Mouse (Mus musculus) midbrain, postnatal 0 days (tissue): ENCODE results near the gene Fpgs. TPM values are rescaled to one million over a fixed set of nuclear protein-coding genes. Genes with fewer than 3 reads are reported as not detected.

Experiments used
- ATAC-seq: fragments of 200-750 bp; cut with Nextera tagmentation; 2 replicates; pipeline ENCODE4 v1.8.0; 2017; ENCODE audit warnings: moderate number of reproducible peaks, mild to moderate bottlenecking, moderate TSS enrichment, moderate library complexity; ENCODE audit not compliant: low FRiP score
- DNase-seq: peaks from one replicate; pipeline ENCODE4 v3.0.0-alpha.2; 2015; ENCODE audit warnings: low spot score
- H3K27ac ChIP-seq: fragments of 300-500 bp; sonication (generic); 2 replicates; pipeline ENCODE4 v1.5.1; 2014; ENCODE audit warnings: low read depth, mild to moderate bottlenecking, low read length, mixed read lengths
- H3K27me3 ChIP-seq: fragments of 300-500 bp; sonication (generic); 2 replicates; pipeline ENCODE4 v1.6.1; 2014; ENCODE audit warnings: low read length, control low read depth, mixed read lengths; ENCODE audit not compliant: insufficient read depth
- H3K36me3 ChIP-seq: fragments of 300-500 bp; sonication (generic); 2 replicates; pipeline ENCODE4 v1.6.1; 2014; ENCODE audit warnings: low read length, control low read depth, mixed read lengths; ENCODE audit not compliant: insufficient read depth
- H3K4me1 ChIP-seq: fragments of 300-500 bp; sonication (generic); 2 replicates; pipeline ENCODE4 v1.6.1; 2014; ENCODE audit warnings: mild to moderate bottlenecking, control low read depth, antibody characterized with exemption, low read length, mixed read lengths; ENCODE audit not compliant: insufficient read depth
- H3K4me2 ChIP-seq: fragments of 300-500 bp; sonication (generic); 2 replicates; pipeline ENCODE4 v1.6.1; 2014; ENCODE audit warnings: low read depth, mild to moderate bottlenecking, low read length, mixed read lengths; ENCODE audit not compliant: poor library complexity, severe bottlenecking
- H3K4me3 ChIP-seq: fragments of 300-500 bp; sonication (generic); 2 replicates; pipeline ENCODE4 v1.5.1; 2014; ENCODE audit warnings: low read depth, mild to moderate bottlenecking, low read length, moderate library complexity
- H3K9ac ChIP-seq: fragments of 300-500 bp; sonication (generic); replicated peaks from 2 replicates; pipeline ENCODE4 v1.6.1; 2014; ENCODE audit warnings: mild to moderate bottlenecking, low read length, moderate library complexity, mixed read lengths; ENCODE audit not compliant: poor library complexity, severe bottlenecking
- H3K9me3 ChIP-seq: fragments of 300-500 bp; sonication (generic); 2 replicates; pipeline ENCODE4 v1.6.1; 2016; ENCODE audit warnings: low read length, control low read depth
- CTCF ChIP-seq: IDR thresholded peaks from 2 replicates; pipeline ENCODE4 v1.5.1; 2016; ENCODE audit warnings: antibody characterized with exemption, mild to moderate bottlenecking
- WGBS: fragments of 180-500 bp; shearing (Covaris S2); extraction: QIAGEN DNeasy Blood & Tissue Kit; methylation state at CpG from one replicate; pipeline ENCODE4 v1.1.7; 2014; 5-methylcytosine and 5-hydroxymethylcytosine counted together
- polyA plus RNA-seq: library from polyadenylated mRNA; unstranded; fragments of >200 nt; fragmentation: Nextera tagmentation; extraction: Ambion mirVana; gene quantifications from 2 replicates; pipeline ENCODE4 v1.2.1, GENCODE M21; 2015
- total RNA-seq: library from RNA; depleted of rRNA; stranded (reverse); fragments of >200 nt; gene quantifications from 2 replicates; pipeline ENCODE4 v1.2.3, GENCODE M21; 2014

Gene Fpgs
- total and polyA plus RNA-seq, 2 experiments from 2014 or later = 25.1 to 25.9 TPM

DNA sequence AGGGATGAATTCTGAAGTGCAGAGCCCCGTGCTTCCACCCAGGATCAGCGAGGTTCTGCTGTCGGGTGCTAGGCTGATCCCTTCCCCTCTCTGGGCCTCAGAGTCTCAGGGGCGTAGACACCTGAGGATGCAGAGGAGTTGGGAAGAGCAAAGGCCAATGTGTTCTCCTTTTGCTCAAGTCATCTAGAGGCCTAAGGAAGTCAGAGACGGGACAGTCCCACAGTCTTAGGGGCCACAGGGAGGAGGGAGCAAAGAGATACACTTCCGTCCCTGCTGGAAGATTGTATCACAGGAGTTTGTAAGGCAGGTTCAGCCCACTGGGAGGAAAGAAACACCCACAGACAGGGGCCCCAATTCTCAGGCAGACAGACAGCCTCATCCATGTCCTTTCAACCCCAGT is 18.1 kb upstream of the Fpgs start:
- H3K9ac ChIP-seq = no peak overlapping the region
- no peak overlapping the region for H3K27ac ChIP-seq
- TF ChIP-seq CTCF = no peak
- 58% methylated on average over 6 of the region's 6 CpGs for WGBS
- no peaks in the 10 kb centered on the region for H3K4me1 ChIP-seq
- H3K27me3 ChIP-seq = no peaks in the 10 kb centered on the region
- H3K36me3 ChIP-seq = no peaks in the 10 kb centered on the region
- no peak overlapping the region for H3K4me2 ChIP-seq
- H3K4me3 ChIP-seq = no peak overlapping the region
- ATAC-seq (no peak), DNase-seq (no peak)
- H3K9me3 ChIP-seq = no peaks in the 10 kb centered on the region

DNA sequence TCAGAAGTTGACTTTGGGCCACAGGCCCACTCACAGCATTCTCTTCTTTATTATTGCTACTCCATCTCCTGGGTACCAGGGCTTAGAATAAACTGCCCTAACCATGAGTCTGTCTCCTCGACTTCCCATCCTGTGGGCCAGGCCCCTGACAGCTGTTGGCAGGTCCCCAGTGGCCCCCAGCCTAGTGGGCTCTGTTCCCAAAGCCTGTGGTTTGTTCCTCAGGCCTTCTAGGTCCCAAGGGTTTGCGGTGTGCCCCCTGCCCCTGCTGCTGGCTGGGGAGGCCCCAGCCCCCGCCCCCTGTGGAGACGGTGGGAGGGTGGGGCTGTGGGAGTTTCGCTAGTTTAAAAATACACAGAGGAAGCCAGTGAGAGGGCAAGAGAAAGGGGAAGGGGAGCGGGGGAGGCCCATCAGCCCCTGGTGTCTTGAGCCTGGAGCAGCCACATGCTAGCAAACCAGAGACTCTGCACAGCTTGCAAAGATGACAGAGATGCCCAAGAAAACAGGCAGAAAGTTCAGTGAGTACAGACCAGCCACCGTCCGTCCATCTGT is 16.8 kb upstream of the Fpgs start, which contains the start of gene Sh2d3c:
TSS of gene Sh2d3c (plus strand) at position 375 of the 549 bp plus-strand sequence.
- peak; percentile 23; the same call in 1 of the 2 replicates for ATAC-seq

DNA sequence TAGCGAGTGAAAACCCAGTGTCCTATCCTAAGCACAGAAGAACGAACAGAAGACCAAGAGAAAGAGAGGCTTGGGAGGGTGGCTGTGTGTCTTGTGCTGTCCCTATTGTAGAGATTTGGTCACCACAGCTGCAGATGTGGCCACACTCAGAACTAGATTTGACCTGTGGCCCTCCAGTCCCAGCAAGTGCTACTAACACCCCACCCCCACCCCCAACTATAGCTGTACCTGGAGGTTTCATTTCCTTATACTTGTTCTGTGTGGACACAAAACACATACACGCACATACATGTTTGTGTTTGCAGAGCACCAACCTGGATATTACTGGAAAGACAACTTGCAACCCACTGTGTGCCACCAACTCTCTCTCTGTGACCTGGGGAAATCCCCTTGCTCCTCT is 16.1 kb upstream of the Fpgs start:
- Histone ChIP-seq H3K9me3 (no peaks in the 10 kb centered on the region), H3K4me2 (no peak overlapping the region), H3K27ac (no peak overlapping the region), H3K9ac (no peak overlapping the region), H3K36me3 (no peaks in the 10 kb centered on the region), H3K4me1 (no peaks in the 10 kb centered on the region), H3K27me3 (no peaks in the 10 kb centered on the region), H3K4me3 (no peak overlapping the region)
- WGBS = 85% methylated on average over 3 of the region's 3 CpGs
- DNase-seq = no peak
- ATAC-seq = no peak
- TF ChIP-seq CTCF = no peak

More for the DNA sequence above, 16.8 kb upstream of the Fpgs start, which contains the start of gene Sh2d3c:
- Histone ChIP-seq H3K4me3 (no peak within 1 kb of the TSS), H3K9ac (no peak within 1 kb of the TSS), H3K27ac (no peak within 1 kb of the TSS), H3K36me3 (no peaks in the 10 kb centered on the region), H3K4me1 (no peaks in the 10 kb centered on the region), H3K4me2 (no peak within 1 kb of the TSS), H3K9me3 (no peaks in the 10 kb centered on the region), H3K27me3 (no peaks in the 10 kb centered on the region)
- 59% methylated on average over 8 of the region's 8 CpGs for WGBS
- no peak for TF ChIP-seq CTCF
- peak; percentile 26 for DNase-seq

DNA sequence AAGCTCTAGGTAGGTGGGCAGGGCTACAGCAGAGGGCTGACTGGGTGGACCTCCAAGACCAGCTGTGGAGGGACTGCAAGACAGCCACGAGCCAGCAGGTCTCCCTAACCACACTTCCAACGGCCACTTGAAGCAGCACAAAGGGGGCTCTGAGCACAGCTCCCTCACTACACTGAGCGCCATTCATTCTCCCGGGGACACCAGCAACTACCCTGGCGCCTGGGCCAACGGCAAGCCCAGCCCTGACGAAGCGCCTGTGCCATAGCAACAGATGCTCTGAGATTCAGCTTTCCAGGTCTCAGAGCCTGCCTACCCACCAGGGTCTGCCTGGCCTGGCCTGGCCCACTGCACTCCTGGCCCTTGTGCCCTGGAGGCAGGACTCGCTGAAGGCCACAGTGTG is 14.8 kb upstream of the Fpgs start:
- ATAC-seq (peak; percentile 69), DNase-seq (peak; percentile 76)
- Histone ChIP-seq H3K9me3 (no peaks in the 10 kb centered on the region), H3K36me3 (no peaks in the 10 kb centered on the region), H3K27me3 (no peaks in the 10 kb centered on the region), H3K9ac (no peak overlapping the region), H3K4me1 (0 out of 2 replicates have a peak, but pooled peaks cover 3% of the 10 kb centered on the region), H3K4me2 (no peak overlapping the region), H3K4me3 (no peak overlapping the region), H3K27ac (no peak overlapping the region)
- TF ChIP-seq CTCF = no peak
- 33% methylated on average over 9 of the region's 9 CpGs for WGBS

DNA sequence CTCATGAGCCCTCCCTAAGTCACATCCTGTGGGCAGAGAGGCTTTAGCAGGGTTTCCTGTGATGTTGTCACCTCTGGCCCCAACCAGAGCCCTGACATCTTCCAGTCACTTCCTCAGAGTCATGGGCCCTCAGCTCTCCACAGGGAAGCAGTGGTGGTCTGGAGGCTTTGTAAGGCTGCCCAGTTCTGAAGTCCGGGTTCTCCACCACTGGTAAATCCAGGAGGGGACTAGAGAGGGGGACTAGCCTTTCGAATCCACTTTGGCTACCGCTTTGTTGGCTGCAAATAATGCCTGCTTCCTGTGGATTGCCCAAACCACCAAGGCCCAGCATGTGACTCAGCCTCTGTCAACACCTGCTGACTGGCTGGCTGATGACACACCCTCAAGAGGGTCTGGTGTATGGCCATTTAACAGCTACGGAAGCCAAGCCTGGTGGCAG is 11.1 kb upstream of the Fpgs start:
- ATAC-seq (no peak), DNase-seq (no peak)
- Histone ChIP-seq H3K27me3 (no peaks in the 10 kb centered on the region), H3K9me3 (no peaks in the 10 kb centered on the region), H3K4me1 (peaks cover 8% of the 10 kb centered on the region; the same call in 1 of the 2 replicates), H3K36me3 (peaks cover 8% of the 10 kb centered on the region; the same call in 1 of the 2 replicates), H3K4me3 (no peak overlapping the region), H3K9ac (no peak overlapping the region; the same call in 1 of the 2 replicates), H3K4me2 (no peak overlapping the region), H3K27ac (no peak overlapping the region)
- no peak for TF ChIP-seq CTCF
- WGBS = 57% methylated on average over 4 of the region's 4 CpGs

DNA sequence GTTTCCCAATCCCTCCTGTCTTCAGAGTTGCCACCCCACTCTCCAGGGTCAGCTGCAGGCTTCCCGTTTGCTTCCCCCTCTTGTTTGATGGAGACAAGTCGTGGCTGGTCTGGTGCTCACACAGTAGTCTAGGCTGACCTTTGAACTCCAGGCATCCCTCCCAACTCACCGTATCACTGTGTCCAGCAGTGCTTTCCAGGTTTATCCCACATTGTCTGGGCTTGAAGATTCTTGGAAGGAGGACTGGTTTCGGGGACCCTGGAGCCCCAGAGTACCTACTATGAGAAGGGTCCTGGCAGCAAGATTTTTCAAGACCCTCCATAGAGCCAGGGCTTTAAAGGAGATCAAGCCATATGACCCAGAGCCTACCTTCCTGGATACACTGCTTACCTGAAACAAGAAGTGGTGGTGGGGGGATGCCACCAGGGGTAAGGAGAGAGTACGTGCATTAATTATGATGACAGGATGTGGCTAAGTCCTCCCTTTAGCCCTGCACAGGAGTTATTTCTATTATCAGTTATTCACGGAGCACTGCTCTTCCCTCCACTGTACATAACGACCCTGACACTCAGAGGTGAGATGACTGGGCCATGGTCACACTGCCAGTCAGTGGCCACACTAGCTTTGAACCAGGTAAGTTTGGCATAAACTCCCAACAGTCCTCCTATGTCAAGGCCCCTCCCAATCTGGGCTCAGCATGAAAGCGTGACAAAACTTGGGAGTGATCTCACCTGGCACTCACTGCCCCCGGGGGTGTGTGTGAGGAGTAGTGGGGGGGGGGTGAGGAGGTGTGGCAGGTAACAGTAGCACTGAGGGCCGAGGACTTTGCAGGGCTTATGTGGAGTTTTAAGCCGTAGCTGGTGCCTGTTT is 10.4 kb upstream of the Fpgs start:
- Histone ChIP-seq H3K9me3 (no peaks in the 10 kb centered on the region), H3K4me3 (no peak overlapping the region), H3K4me2 (peak overlapping the region; percentile 97; the same call in 1 of the 2 replicates)

More for the DNA sequence above, 10.4 kb upstream of the Fpgs start:
- DNase-seq (no peak), ATAC-seq (no peak)
- Histone ChIP-seq H3K27me3 (no peaks in the 10 kb centered on the region), H3K4me1 (peaks cover 8% of the 10 kb centered on the region; the same call in 1 of the 2 replicates), H3K9ac (peak overlapping the region; percentile 86; the same call in 1 of the 2 replicates), H3K27ac (peak overlapping the region; percentile 92), H3K36me3 (peaks cover 15% of the 10 kb centered on the region)
- 66% methylated on average over 11 of the region's 11 CpGs for WGBS
- TF ChIP-seq CTCF = no peak
